In genomic region chr15:87384279-87385066, GRCm38 (mm10) we compare ENCODE assay signal across 18 mouse cellular contexts.
DNase-seq lines count a peak whose midpoint lies in the region; ATAC-seq and TF ChIP-seq lines count a peak whose summit lies in the region.
"Had no signal": no experiment of that assay in that cellular context is flagged by ENCODE, and none has a peak within 500 bp of the region (broad histone marks: within the 10 kb centered on the region; RNA-seq: fewer than 3 reads in every experiment).

No protein-coding gene starts in this region.

- DNase-seq in forebrain, embryonic 10.5 days (ENCODE audit: extremely low spot score, low spot score), result no peak
- DNase-seq in kidney, postnatal 0 days (ENCODE audit: low spot score), result peak; percentile 24
- no peak for DNase-seq in kidney, adult 9 months
- DNase-seq in embryonic facial prominence, embryonic 10.5 days (ENCODE audit: low spot score), result peak; percentile 16
- DNase-seq in embryonic facial prominence, embryonic 14.5 days (ENCODE audit: low spot score), result peak; percentile 59
- no peak for DNase-seq in spleen, postnatal 36 days (ENCODE audit: low spot score in 2 of 2)
- DNase-seq: adrenal gland, adult 2 months; embryo, embryonic 11 days; heart, postnatal 36 days; kidney, adult 8-10 months; layer of hippocampus, adult 9-11 months; lung, postnatal 36 days had no signal

- peaks cover 15% of the 10 kb centered on the region for H3K4me1 ChIP-seq in forebrain, embryonic 15.5 days
- H3K4me1 ChIP-seq in forebrain, embryonic 10.5 days, result peaks cover 10% of the 10 kb centered on the region; the same call in 1 of the 2 replicates
- no peaks in the 10 kb centered on the region for H3K4me1 ChIP-seq in kidney, postnatal 0 days (replicated peaks; ENCODE audit: insufficient read depth, low read length)
- peaks cover 11% of the 10 kb centered on the region; the same call in 1 of the 2 replicates for H3K4me1 ChIP-seq in embryonic facial prominence, embryonic 10.5 days
- no peaks in the 10 kb centered on the region for H3K4me1 ChIP-seq in embryonic facial prominence, embryonic 14.5 days (ENCODE audit: control insufficient read depth, insufficient read depth, low read length)
- H3K4me1 ChIP-seq: heart, embryonic 15.5 days; limb, embryonic 15.5 days; lung, embryonic 15.5 days had no signal

- H3K36me3 ChIP-seq in forebrain, embryonic 15.5 days, result no peaks in the 10 kb centered on the region
- H3K36me3 ChIP-seq in forebrain, embryonic 10.5 days (replicated peaks), result no peaks in the 10 kb centered on the region
- H3K36me3 ChIP-seq in kidney, postnatal 0 days (ENCODE audit: insufficient read depth, low read length), result no peaks in the 10 kb centered on the region
- H3K36me3 ChIP-seq in embryonic facial prominence, embryonic 10.5 days (replicated peaks), result no peaks in the 10 kb centered on the region
- H3K36me3 ChIP-seq in embryonic facial prominence, embryonic 14.5 days (ENCODE audit: control insufficient read depth, insufficient read depth, low read length), result no peaks in the 10 kb centered on the region
- H3K36me3 ChIP-seq: heart, embryonic 15.5 days; hindbrain, embryonic 13.5 days; limb, embryonic 15.5 days; lung, embryonic 15.5 days had no signal

- no peak overlapping the region for H3K4me2 ChIP-seq in forebrain, embryonic 15.5 days (replicated peaks)
- no peak overlapping the region for H3K4me2 ChIP-seq in kidney, postnatal 0 days (ENCODE audit: low read length)
- H3K4me2 ChIP-seq in embryonic facial prominence, embryonic 14.5 days (ENCODE audit: low read depth, low read length), result no peak overlapping the region
- H3K4me2 ChIP-seq: heart, embryonic 15.5 days; hindbrain, embryonic 13.5 days; limb, embryonic 15.5 days; lung, embryonic 15.5 days had no signal

- no peaks in the 10 kb centered on the region for H3K27me3 ChIP-seq in forebrain, embryonic 15.5 days
- no peaks in the 10 kb centered on the region for H3K27me3 ChIP-seq in forebrain, embryonic 10.5 days (ENCODE audit: poor library complexity, severe bottlenecking)
- H3K27me3 ChIP-seq in kidney, postnatal 0 days (ENCODE audit: insufficient read depth, low read length), result no peaks in the 10 kb centered on the region
- H3K27me3 ChIP-seq in embryonic facial prominence, embryonic 10.5 days (replicated peaks; ENCODE audit: low read depth, poor library complexity, severe bottlenecking), result no peaks in the 10 kb centered on the region
- H3K27me3 ChIP-seq in embryonic facial prominence, embryonic 14.5 days (replicated peaks; ENCODE audit: control insufficient read depth, insufficient read depth, low read length), result no peaks in the 10 kb centered on the region
- H3K27me3 ChIP-seq: heart, embryonic 15.5 days; hindbrain, embryonic 13.5 days; lung, embryonic 15.5 days had no signal

- TF ChIP-seq CTCF in kidney, postnatal 0 days (IDR thresholded peaks at IDR 0.05; ENCODE audit: low read depth), result no peak

- H3K27ac ChIP-seq in forebrain, embryonic 15.5 days (replicated peaks), result peak overlapping the region; percentile 42; the same call in 1 of the 2 replicates
- H3K27ac ChIP-seq in forebrain, embryonic 10.5 days, result no peak overlapping the region
- no peak overlapping the region for H3K27ac ChIP-seq in kidney, postnatal 0 days
- no peak overlapping the region for H3K27ac ChIP-seq in embryonic facial prominence, embryonic 10.5 days (replicated peaks)
- no peak overlapping the region for H3K27ac ChIP-seq in embryonic facial prominence, embryonic 14.5 days (replicated peaks; ENCODE audit: low read depth, low read length)
- H3K27ac ChIP-seq: heart, embryonic 15.5 days; hindbrain, embryonic 13.5 days; limb, embryonic 15.5 days; liver, embryonic 14.5 days; lung, embryonic 15.5 days had no signal

- H3K4me3 ChIP-seq in forebrain, embryonic 15.5 days, result no peak overlapping the region
- H3K4me3 ChIP-seq in forebrain, embryonic 10.5 days, result no peak overlapping the region
- H3K4me3 ChIP-seq in kidney, postnatal 0 days (replicated peaks; ENCODE audit: low read depth, low read length), result no peak overlapping the region
- no peak overlapping the region for H3K4me3 ChIP-seq in embryonic facial prominence, embryonic 10.5 days
- H3K4me3 ChIP-seq in embryonic facial prominence, embryonic 14.5 days (ENCODE audit: low read depth, low read length), result no peak overlapping the region
- H3K4me3 ChIP-seq: heart, embryonic 15.5 days; hindbrain, embryonic 13.5 days; limb, embryonic 15.5 days; lung, embryonic 15.5 days had no signal

- 48% methylated on average over 13 of the region's 13 CpGs for WGBS in forebrain, embryonic 15.5 days
- 81% methylated on average over 13 of the region's 13 CpGs for WGBS in forebrain, embryonic 10.5 days
- WGBS in kidney, postnatal 0 days, result 29% methylated on average over 13 of the region's 13 CpGs
- WGBS in embryonic facial prominence, embryonic 10.5 days, result 79% methylated on average over 13 of the region's 13 CpGs
- WGBS in embryonic facial prominence, embryonic 14.5 days, result 53% methylated on average over 13 of the region's 13 CpGs

- no peak overlapping the region for H3K9ac ChIP-seq in forebrain, embryonic 15.5 days (replicated peaks)
- no peak overlapping the region for H3K9ac ChIP-seq in kidney, postnatal 0 days (ENCODE audit: low read depth, low read length)
- no peak overlapping the region for H3K9ac ChIP-seq in embryonic facial prominence, embryonic 14.5 days (ENCODE audit: low read depth, low read length)
- H3K9ac ChIP-seq: heart, embryonic 15.5 days; hindbrain, embryonic 13.5 days; limb, embryonic 15.5 days; liver, embryonic 14.5 days; lung, embryonic 15.5 days had no signal

- H3K9me3 ChIP-seq in forebrain, embryonic 15.5 days, result no peaks in the 10 kb centered on the region
- no peaks in the 10 kb centered on the region for H3K9me3 ChIP-seq in forebrain, embryonic 10.5 days
- H3K9me3 ChIP-seq in kidney, postnatal 0 days (replicated peaks; ENCODE audit: low read length), result no peaks in the 10 kb centered on the region
- no peaks in the 10 kb centered on the region for H3K9me3 ChIP-seq in embryonic facial prominence, embryonic 10.5 days
- no peaks in the 10 kb centered on the region for H3K9me3 ChIP-seq in embryonic facial prominence, embryonic 14.5 days (ENCODE audit: control insufficient read depth, low read length)
- H3K9me3 ChIP-seq: heart, embryonic 15.5 days; hindbrain, embryonic 13.5 days; limb, embryonic 15.5 days; lung, embryonic 15.5 days had no signal

- ATAC-seq in forebrain, embryonic 15.5 days (replicated peaks), result no peak
- ATAC-seq in kidney, postnatal 0 days (replicated peaks; ENCODE audit: low FRiP score, low read depth), result no peak
- peak; percentile 90 for ATAC-seq in embryonic facial prominence, embryonic 14.5 days (ENCODE audit: low read depth)

Comparison
In these comparisons a context has a peak if more than half of its experiments do, and no peak if none do; other contexts are left out.
1. DNase-seq: peak in kidney, postnatal 0 days (single experiment), embryonic facial prominence, embryonic 10.5 days (single experiment) and embryonic facial prominence, embryonic 14.5 days (single experiment); none in forebrain, embryonic 10.5 days (single experiment), kidney, adult 9 months (single experiment) and spleen, postnatal 36 days (0 of 2).